Mouse (Mus musculus) liver, embryonic 14.5 days (tissue): ENCODE results near the gene Rnf168.

Experiments used
- CTCF ChIP-seq: IDR thresholded peaks from 2 replicates; pipeline ENCODE4 v1.5.1; 2016; ENCODE audit warnings: antibody characterized with exemption, low read depth, control low read depth
- EP300 ChIP-seq: IDR thresholded peaks from 2 replicates; pipeline ENCODE4 v1.6.1; 2016; ENCODE audit warnings: antibody characterized with exemption, low read depth

DNA sequence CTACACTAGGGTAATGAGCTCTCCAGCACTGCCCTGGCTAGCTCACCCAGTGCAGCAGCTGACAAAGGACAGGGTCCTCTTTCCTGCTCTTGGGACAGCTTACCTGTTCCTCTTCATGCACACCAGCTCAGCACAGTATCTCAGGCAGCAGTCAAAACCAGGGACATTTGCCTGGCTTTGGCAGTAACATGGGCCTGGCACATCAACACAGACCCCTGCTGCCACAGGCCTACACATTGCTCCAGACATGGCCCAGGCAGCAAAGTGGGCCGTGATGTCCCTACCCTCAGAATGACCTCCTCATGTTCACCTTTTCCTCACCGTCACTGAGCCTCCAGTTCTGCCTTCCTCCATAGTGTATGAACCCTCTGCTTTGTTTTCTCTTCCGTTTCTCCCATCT is 73.5 kb downstream of the Rnf168 start:
- TF ChIP-seq CTCF, result no peak
- no peak for TF ChIP-seq EP300
